Mouse (Mus musculus): Measurements from ENCODE around the gene Rab34. TPM values are rescaled to one million over a fixed set of nuclear protein-coding genes. Genes with fewer than 3 reads are reported as not detected.
A peak's percentile ranks its signal among the peaks of the same experiment; 100 is the strongest.

Gene Rab34
- polyA plus RNA-seq, 1 experiment = 18.5 TPM

DNA sequence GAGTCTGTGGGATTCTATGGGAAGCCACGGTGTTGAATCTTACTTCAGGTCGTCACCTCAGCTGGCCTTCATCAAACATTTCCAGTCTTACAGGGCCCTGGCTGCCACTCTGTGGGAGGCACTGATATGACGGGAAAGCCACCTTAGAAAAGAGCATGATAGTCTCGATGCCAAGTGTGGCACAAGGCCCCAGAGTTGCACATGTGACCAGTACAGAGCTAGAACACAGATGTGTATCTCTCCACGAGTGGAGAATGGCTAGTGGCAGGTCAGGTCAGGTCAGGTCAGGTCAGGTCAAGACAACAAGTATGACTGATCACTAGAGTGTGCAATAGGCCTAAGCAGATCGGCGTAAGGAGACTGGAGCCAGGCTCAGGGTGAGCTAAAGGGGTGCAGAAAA lies 22.4 kb downstream of the Rab34 start:
- 94% methylated on average over 7 of the region's 7 CpGs for WGBS
- no peak for DNase-seq
- H3K4me3 ChIP-seq (ENCODE audit: control insufficient read depth, insufficient read depth, low read length) = no peak overlapping the region
- no peak overlapping the region for H3K27ac ChIP-seq (ENCODE audit: control insufficient read depth, insufficient read depth, low read length)
- no peak for TF ChIP-seq CTCF (IDR thresholded peaks at IDR 0.05; ENCODE audit: borderline replicate concordance, control insufficient read depth, extremely low read depth, insufficient read depth, low read length, poor library complexity)
- no peak for TF ChIP-seq POLR2A (IDR thresholded peaks at IDR 0.05; ENCODE audit: control insufficient read depth, extremely low read depth, insufficient read depth, low read length, poor library complexity)
- no peaks in the 10 kb centered on the region for H3K27me3 ChIP-seq (ENCODE audit: control insufficient read depth, insufficient read depth, low read length)
- H3K4me1 ChIP-seq (replicated peaks; ENCODE audit: control insufficient read depth, insufficient read depth, low read length) = peaks cover 3% of the 10 kb centered on the region
- H3K36me3 ChIP-seq (ENCODE audit: control insufficient read depth, insufficient read depth, low read length) = peaks cover 88% of the 10 kb centered on the region

- no peak for DNase-seq
Measured at GRCm38 (mm10) chr11:78211513-78211912, 23.3 kb downstream of the Rab34 start.

DNA sequence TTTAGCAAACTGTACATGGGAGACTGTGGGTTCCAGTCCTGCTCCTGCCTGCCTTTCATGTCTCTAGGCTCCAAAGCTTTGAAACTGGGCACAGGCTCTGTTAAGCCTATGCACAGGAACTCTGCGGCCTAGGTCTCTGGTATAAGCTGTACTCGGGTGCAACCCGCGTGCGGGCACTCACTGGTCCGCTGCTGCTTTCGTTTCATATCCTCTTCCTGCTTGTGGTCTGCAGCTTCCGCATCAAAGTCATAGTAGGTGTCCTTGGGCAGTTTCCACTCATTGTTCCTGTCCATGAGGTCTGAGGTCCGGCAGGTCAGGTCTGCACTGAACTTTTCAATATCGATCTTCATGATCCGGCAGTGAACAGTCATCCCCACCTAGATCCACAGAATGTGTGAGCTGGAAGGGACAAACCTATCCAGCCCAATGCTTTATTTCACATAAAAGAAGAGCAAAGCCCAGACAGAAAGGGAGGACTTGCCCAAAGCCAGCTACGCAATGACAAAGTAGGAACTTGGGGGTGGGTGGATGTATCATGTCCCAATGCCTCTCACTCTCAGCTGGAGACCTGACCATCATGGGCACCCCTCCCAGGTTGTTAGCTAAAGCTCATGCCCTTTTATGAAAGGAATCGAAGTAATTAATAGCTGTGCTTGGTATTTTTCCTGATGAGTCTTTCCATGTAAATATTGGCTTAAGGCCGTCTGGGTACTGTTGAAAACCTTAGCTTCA lies 25.0 kb downstream of the Rab34 start:
- Histone ChIP-seq H3K36me3 (ENCODE audit: control insufficient read depth, insufficient read depth, low read length) (peaks cover 80% of the 10 kb centered on the region), H3K4me1 (replicated peaks; ENCODE audit: control insufficient read depth, insufficient read depth, low read length) (peaks cover 10% of the 10 kb centered on the region), H3K27me3 (ENCODE audit: control insufficient read depth, insufficient read depth, low read length) (no peaks in the 10 kb centered on the region), H3K4me3 (ENCODE audit: control insufficient read depth, insufficient read depth, low read length) (no peak overlapping the region), H3K27ac (ENCODE audit: control insufficient read depth, insufficient read depth, low read length) (no peak overlapping the region)
- WGBS = 58% methylated on average over 14 of the region's 14 CpGs
- no peak for DNase-seq
- TF ChIP-seq CTCF (IDR thresholded peaks at IDR 0.05; ENCODE audit: borderline replicate concordance, control insufficient read depth, extremely low read depth, insufficient read depth, low read length, poor library complexity) = no peak
- no peak for TF ChIP-seq POLR2A (IDR thresholded peaks at IDR 0.05; ENCODE audit: control insufficient read depth, extremely low read depth, insufficient read depth, low read length, poor library complexity)

More at GRCm38 (mm10) chr11:78211513-78211912, 23.3 kb downstream of the Rab34 start:
- peaks cover 10% of the 10 kb centered on the region for H3K4me1 ChIP-seq (replicated peaks; ENCODE audit: control insufficient read depth, insufficient read depth, low read length)
- no peak for TF ChIP-seq CTCF (IDR thresholded peaks at IDR 0.05; ENCODE audit: borderline replicate concordance, control insufficient read depth, extremely low read depth, insufficient read depth, low read length, poor library complexity)
- no peak for TF ChIP-seq POLR2A (IDR thresholded peaks at IDR 0.05; ENCODE audit: control insufficient read depth, extremely low read depth, insufficient read depth, low read length, poor library complexity)
- H3K27ac ChIP-seq (ENCODE audit: control insufficient read depth, insufficient read depth, low read length) = no peak overlapping the region
- H3K36me3 ChIP-seq (ENCODE audit: control insufficient read depth, insufficient read depth, low read length) = peaks cover 81% of the 10 kb centered on the region
- no peak overlapping the region for H3K4me3 ChIP-seq (ENCODE audit: control insufficient read depth, insufficient read depth, low read length)
- no peaks in the 10 kb centered on the region for H3K27me3 ChIP-seq (ENCODE audit: control insufficient read depth, insufficient read depth, low read length)
- WGBS = 96% methylated on average over 5 of the region's 5 CpGs

DNA sequence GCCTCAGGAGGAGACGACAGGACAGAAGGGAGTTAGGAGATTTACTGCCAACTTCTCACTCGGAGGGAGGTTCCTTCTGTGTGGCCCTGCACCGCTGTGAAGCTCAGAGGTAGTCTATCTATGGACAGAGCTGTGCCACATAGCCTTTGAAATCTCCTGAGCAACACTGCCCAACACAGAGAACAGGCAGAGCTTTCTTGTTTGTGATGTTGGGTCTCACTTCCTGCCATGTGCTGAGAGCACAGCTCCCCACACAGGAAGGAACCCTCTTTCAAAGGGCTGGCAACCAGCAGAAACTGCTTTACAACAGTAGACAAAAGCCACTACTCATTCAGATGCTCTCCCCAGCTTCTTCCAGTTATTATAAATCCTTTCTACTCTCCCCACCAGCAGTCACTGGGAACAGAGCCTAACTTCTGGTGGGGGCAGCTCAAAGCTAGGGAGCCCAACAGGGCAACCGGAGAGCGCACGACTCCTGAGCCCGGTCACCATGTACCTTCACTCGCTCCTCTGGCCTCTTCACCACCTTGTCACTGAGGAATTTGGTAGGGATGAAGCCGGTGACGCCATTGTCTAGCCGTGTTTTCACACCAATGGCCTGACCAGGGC lies 27.6 kb downstream of the Rab34 start:
- Histone ChIP-seq H3K27me3 (ENCODE audit: control insufficient read depth, insufficient read depth, low read length) (no peaks in the 10 kb centered on the region), H3K36me3 (ENCODE audit: control insufficient read depth, insufficient read depth, low read length) (peaks cover 78% of the 10 kb centered on the region), H3K27ac (ENCODE audit: control insufficient read depth, insufficient read depth, low read length) (peak overlapping the region; percentile 69), H3K4me1 (replicated peaks; ENCODE audit: control insufficient read depth, insufficient read depth, low read length) (peaks cover 10% of the 10 kb centered on the region), H3K4me3 (ENCODE audit: control insufficient read depth, insufficient read depth, low read length) (no peak overlapping the region)
- peak; percentile 50 for DNase-seq
- 66% methylated on average over 11 of the region's 11 CpGs for WGBS
- TF ChIP-seq POLR2A (IDR thresholded peaks at IDR 0.05; ENCODE audit: control insufficient read depth, extremely low read depth, insufficient read depth, low read length, poor library complexity) (no peak), CTCF (IDR thresholded peaks at IDR 0.05; ENCODE audit: borderline replicate concordance, control insufficient read depth, extremely low read depth, insufficient read depth, low read length, poor library complexity) (no peak)

DNA sequence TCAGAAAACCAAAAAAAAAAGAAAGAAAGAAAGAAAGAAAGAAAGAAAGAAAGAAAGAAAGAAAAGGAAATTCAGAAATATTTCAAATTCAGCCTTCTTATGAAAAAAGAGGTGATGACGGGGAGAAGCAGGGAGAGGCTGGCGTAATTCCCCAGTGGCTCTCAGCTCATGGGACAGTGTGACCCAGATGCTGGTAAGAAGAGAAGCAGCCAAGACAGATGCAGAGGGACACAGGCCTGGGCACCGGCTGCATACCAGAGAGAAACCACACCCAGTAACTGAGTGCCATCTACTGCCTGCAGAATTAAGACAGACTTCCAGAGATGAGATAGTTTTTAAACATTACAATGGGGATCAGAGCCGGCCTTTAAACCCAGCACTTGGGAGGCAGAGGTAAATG lies 35.4 kb downstream of the Rab34 start:
- Histone ChIP-seq H3K36me3 (ENCODE audit: control insufficient read depth, insufficient read depth, low read length) (peaks cover 95% of the 10 kb centered on the region), H3K27ac (ENCODE audit: control insufficient read depth, insufficient read depth, low read length) (no peak overlapping the region), H3K27me3 (ENCODE audit: control insufficient read depth, insufficient read depth, low read length) (no peaks in the 10 kb centered on the region), H3K4me1 (replicated peaks; ENCODE audit: control insufficient read depth, insufficient read depth, low read length) (no peaks in the 10 kb centered on the region), H3K4me3 (ENCODE audit: control insufficient read depth, insufficient read depth, low read length) (no peak overlapping the region)
- no peak for DNase-seq
- 98% methylated on average over 4 of the region's 4 CpGs for WGBS
- TF ChIP-seq POLR2A (IDR thresholded peaks at IDR 0.05; ENCODE audit: control insufficient read depth, extremely low read depth, insufficient read depth, low read length, poor library complexity) = no peak
- TF ChIP-seq CTCF (IDR thresholded peaks at IDR 0.05; ENCODE audit: borderline replicate concordance, control insufficient read depth, extremely low read depth, insufficient read depth, low read length, poor library complexity) = no peak

DNA sequence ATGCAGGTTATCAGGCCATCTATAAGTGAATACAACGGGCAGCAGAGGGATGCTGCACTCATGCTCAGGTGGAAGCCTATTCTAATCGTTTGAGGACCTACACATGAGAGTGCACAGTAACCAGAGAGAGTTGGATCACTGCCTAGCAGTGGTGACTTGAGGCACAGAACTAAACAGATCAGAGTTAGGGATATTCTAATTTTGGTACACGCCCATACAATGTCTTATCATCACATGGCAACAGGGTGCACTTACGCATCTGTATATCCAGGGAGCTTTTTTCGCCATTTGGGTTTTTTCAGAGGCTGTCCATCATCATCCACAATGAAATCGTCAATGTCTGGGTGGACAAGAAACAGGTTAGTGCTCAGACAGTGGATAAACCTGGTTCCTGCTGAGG lies 43.3 kb downstream of the Rab34 start:
- 98% methylated on average over 6 of the region's 6 CpGs for WGBS
- Histone ChIP-seq H3K27ac (ENCODE audit: control insufficient read depth, insufficient read depth, low read length) (no peak overlapping the region), H3K4me3 (ENCODE audit: control insufficient read depth, insufficient read depth, low read length) (no peak overlapping the region), H3K4me1 (replicated peaks; ENCODE audit: control insufficient read depth, insufficient read depth, low read length) (no peaks in the 10 kb centered on the region), H3K27me3 (ENCODE audit: control insufficient read depth, insufficient read depth, low read length) (no peaks in the 10 kb centered on the region), H3K36me3 (ENCODE audit: control insufficient read depth, insufficient read depth, low read length) (peaks cover 71% of the 10 kb centered on the region)
- TF ChIP-seq CTCF (IDR thresholded peaks at IDR 0.05; ENCODE audit: borderline replicate concordance, control insufficient read depth, extremely low read depth, insufficient read depth, low read length, poor library complexity) (no peak), POLR2A (IDR thresholded peaks at IDR 0.05; ENCODE audit: control insufficient read depth, extremely low read depth, insufficient read depth, low read length, poor library complexity) (no peak)
- DNase-seq = no peak
